Mouse (Mus musculus) megakaryocyte, embryonic 14.5 days (primary cell): Measurements from ENCODE around the gene Ppp1r35. TPM values are rescaled to one million over a fixed set of nuclear protein-coding genes. Genes with fewer than 3 reads are reported as not detected.

Experiments used
- H3K27me3 ChIP-seq: replicated peaks from 2 replicates; pipeline ENCODE3; 2012; ENCODE audit warnings: inconsistent platforms
- H3K36me3 ChIP-seq: replicated peaks from 2 replicates; pipeline ENCODE3; 2012; ENCODE audit warnings: low read length, inconsistent platforms, mixed read lengths
- H3K4me1 ChIP-seq: 2 replicates; pipeline ENCODE4 v1.6.1; 2012; ENCODE audit warnings: inconsistent platforms
- H3K4me3 ChIP-seq: replicated peaks from 2 replicates; pipeline ENCODE3; 2012; ENCODE audit warnings: moderate library complexity, mild to moderate bottlenecking, inconsistent platforms
- H3K9me3 ChIP-seq: 2 replicates; pipeline ENCODE4 v1.6.1; 2012; ENCODE audit warnings: inconsistent platforms
- FLI1 ChIP-seq: IDR thresholded peaks from 2 replicates; pipeline ENCODE4 v1.6.1; 2012; ENCODE audit warnings: low read length, inconsistent platforms, mixed read lengths
- GATA1 ChIP-seq: IDR thresholded peaks from 3 replicates; pipeline ENCODE4 v1.6.1; 2012; ENCODE audit warnings: mixed read lengths, low read length, inconsistent platforms, borderline replicate concordance
- polyA plus RNA-seq: library from polyadenylated mRNA; stranded (reverse); fragments of >175 nt; gene quantifications from 2 replicates; pipeline ENCODE4 v1.2.3, GENCODE M21; 2012; ENCODE audit warnings: low replicate concordance; ENCODE audit not compliant: insufficient read depth

The Ppp1r35 gene
- polyA plus RNA-seq, result 104 and 105 TPM in 2 replicates

GRCm38 (mm10) chr5:137778635-137779034 lies at the start of gene Ppp1r35:
Ppp1r35 (plus strand) TSS chr5:137778849.
- TF ChIP-seq FLI1 (peak; percentile 61; the same call in 1 of the 2 replicates), GATA1 (no peak)
- Histone ChIP-seq H3K27me3 (no peaks in the 10 kb centered on the region), H3K4me3 (peak within 1 kb of the TSS; percentile 93), H3K9me3 (no peaks in the 10 kb centered on the region), H3K4me1 (peaks cover 66% of the 10 kb centered on the region), H3K36me3 (peaks cover 40% of the 10 kb centered on the region)

- Histone ChIP-seq H3K36me3 (peaks cover 34% of the 10 kb centered on the region), H3K9me3 (no peaks in the 10 kb centered on the region), H3K4me1 (peaks cover 37% of the 10 kb centered on the region), H3K4me3 (no peak overlapping the region), H3K27me3 (peaks cover 17% of the 10 kb centered on the region)
- TF ChIP-seq GATA1 (no peak), FLI1 (no peak)
Measured at GRCm38 (mm10) chr5:137733638-137734288, 44.9 kb upstream of the Ppp1r35 start.

GRCm38 (mm10) chr5:137734289-137735061 lies 44.2 kb upstream of the Ppp1r35 start:
- H3K9me3 ChIP-seq, result no peaks in the 10 kb centered on the region
- peaks cover 17% of the 10 kb centered on the region for H3K27me3 ChIP-seq
- no peak for TF ChIP-seq GATA1
- no peak for TF ChIP-seq FLI1
- peaks cover 34% of the 10 kb centered on the region for H3K36me3 ChIP-seq
- H3K4me1 ChIP-seq, result peaks cover 44% of the 10 kb centered on the region
- no peak overlapping the region for H3K4me3 ChIP-seq

- peaks cover 63% of the 10 kb centered on the region for H3K4me1 ChIP-seq
- peaks cover 17% of the 10 kb centered on the region for H3K27me3 ChIP-seq
- no peaks in the 10 kb centered on the region for H3K9me3 ChIP-seq
- peaks cover 30% of the 10 kb centered on the region for H3K36me3 ChIP-seq
- no peak for TF ChIP-seq GATA1
- no peak for TF ChIP-seq FLI1
- no peak overlapping the region for H3K4me3 ChIP-seq
Measured at GRCm38 (mm10) chr5:137737400-137737940, 41.2 kb upstream of the Ppp1r35 start.

GRCm38 (mm10) chr5:137738516-137738915 lies 40.1 kb upstream of the Ppp1r35 start:
- Histone ChIP-seq H3K4me3 (peak overlapping the region; percentile 64), H3K27me3 (peaks cover 16% of the 10 kb centered on the region), H3K36me3 (peaks cover 24% of the 10 kb centered on the region), H3K9me3 (no peaks in the 10 kb centered on the region), H3K4me1 (peaks cover 69% of the 10 kb centered on the region)
- TF ChIP-seq GATA1 (no peak), FLI1 (no peak)

GRCm38 (mm10) chr5:137739471-137739870 lies 39.2 kb upstream of the Ppp1r35 start:
- Histone ChIP-seq H3K4me1 (peaks cover 68% of the 10 kb centered on the region), H3K27me3 (peaks cover 10% of the 10 kb centered on the region), H3K9me3 (no peaks in the 10 kb centered on the region), H3K4me3 (no peak overlapping the region), H3K36me3 (peaks cover 20% of the 10 kb centered on the region)
- no peak for TF ChIP-seq FLI1
- TF ChIP-seq GATA1, result no peak

- Histone ChIP-seq H3K4me1 (peaks cover 69% of the 10 kb centered on the region), H3K4me3 (peak overlapping the region; percentile 95)
- TF ChIP-seq GATA1 (no peak), FLI1 (no peak)
Measured at GRCm38 (mm10) chr5:137740506-137740905, 38.1 kb upstream of the Ppp1r35 start.

GRCm38 (mm10) chr5:137741023-137741931 lies 37.4 kb upstream of the Ppp1r35 start, which contains the start of gene Nyap1:
Nyap1 (minus strand) TSS chr5:137741607.
- H3K4me1 ChIP-seq, result peaks cover 71% of the 10 kb centered on the region
- TF ChIP-seq FLI1 (no peak), GATA1 (no peak)

More at GRCm38 (mm10) chr5:137740506-137740905, 38.1 kb upstream of the Ppp1r35 start:
- no peaks in the 10 kb centered on the region for H3K9me3 ChIP-seq
- H3K36me3 ChIP-seq, result peaks cover 12% of the 10 kb centered on the region
- H3K27me3 ChIP-seq, result peaks cover 3% of the 10 kb centered on the region

GRCm38 (mm10) chr5:137742048-137742447 lies 36.6 kb upstream of the Ppp1r35 start:
- TF ChIP-seq GATA1, result no peak
- TF ChIP-seq FLI1, result no peak
- peaks cover 5% of the 10 kb centered on the region for H3K36me3 ChIP-seq
- H3K4me3 ChIP-seq, result peak overlapping the region; percentile 95
- no peaks in the 10 kb centered on the region for H3K27me3 ChIP-seq
- H3K4me1 ChIP-seq, result peaks cover 71% of the 10 kb centered on the region
- H3K9me3 ChIP-seq, result no peaks in the 10 kb centered on the region

More at GRCm38 (mm10) chr5:137741023-137741931, 37.4 kb upstream of the Ppp1r35 start, which contains the start of gene Nyap1:
- Histone ChIP-seq H3K27me3 (no peaks in the 10 kb centered on the region), H3K9me3 (no peaks in the 10 kb centered on the region), H3K4me3 (peak within 1 kb of the TSS; percentile 95), H3K36me3 (peaks cover 5% of the 10 kb centered on the region)

- H3K4me3 ChIP-seq, result no peak overlapping the region
- peaks cover 71% of the 10 kb centered on the region for H3K4me1 ChIP-seq
- peaks cover 7% of the 10 kb centered on the region for H3K36me3 ChIP-seq
- H3K27me3 ChIP-seq, result no peaks in the 10 kb centered on the region
- no peaks in the 10 kb centered on the region for H3K9me3 ChIP-seq
- TF ChIP-seq GATA1 (no peak), FLI1 (no peak)
Measured at GRCm38 (mm10) chr5:137742836-137743235, 35.8 kb upstream of the Ppp1r35 start.
